28 mouse cellular contexts compared by ENCODE assay signal in genomic region chr6:36174514-36174913, GRCm38 (mm10).
"Had no signal": no experiment of that assay in that cellular context is flagged by ENCODE, and none has a peak within 500 bp of the region (broad histone marks: within the 10 kb centered on the region; RNA-seq: fewer than 3 reads in every experiment).

No protein-coding gene starts in this region.

- H3K4me3 ChIP-seq: embryonic facial prominence, embryonic 10.5 days; embryonic facial prominence, embryonic 12.5 days; embryonic facial prominence, embryonic 13.5 days; embryonic facial prominence, embryonic 15.5 days; erythroblast, embryonic 14.5 days; forebrain, embryonic 10.5 days; forebrain, embryonic 12.5 days; forebrain, embryonic 13.5 days; forebrain, embryonic 15.5 days; gastrocnemius, adult 2 months had no signal

- H3K4me1 ChIP-seq: embryonic facial prominence, embryonic 10.5 days; embryonic facial prominence, embryonic 12.5 days; embryonic facial prominence, embryonic 13.5 days; embryonic facial prominence, embryonic 15.5 days; forebrain, embryonic 12.5 days; forebrain, embryonic 13.5 days; forebrain, embryonic 15.5 days had no signal

- H3K27me3 ChIP-seq: embryonic facial prominence, embryonic 12.5 days; embryonic facial prominence, embryonic 13.5 days; embryonic facial prominence, embryonic 15.5 days; forebrain, embryonic 12.5 days; forebrain, embryonic 13.5 days; forebrain, embryonic 15.5 days had no signal

- H3K9ac ChIP-seq: embryonic facial prominence, embryonic 12.5 days; embryonic facial prominence, embryonic 13.5 days; embryonic facial prominence, embryonic 15.5 days; forebrain, embryonic 12.5 days; forebrain, embryonic 13.5 days; forebrain, embryonic 15.5 days; forebrain, postnatal 0 days had no signal

- DNase-seq: cerebellum, adult 2 months; cerebellum, adult 8-10 months; cerebellum, adult 9-10 months; cerebellum, adult 9-11 months; cerebellum, postnatal 10 days; cerebellum, postnatal 14 days; cerebellum, postnatal 25 days; cerebellum, postnatal 36 days; embryo, embryonic 11 days; forebrain, postnatal 0 days; gastrocnemius, adult 2 months; gastrocnemius, postnatal 10 days; gastrocnemius, postnatal 14 days; gastrocnemius, postnatal 25 days; gastrocnemius, postnatal 36 days; heart, adult 11 months; heart, adult 18-20 months had no signal

- H3K9me3 ChIP-seq: embryonic facial prominence, embryonic 10.5 days; embryonic facial prominence, embryonic 12.5 days; embryonic facial prominence, embryonic 13.5 days; embryonic facial prominence, embryonic 15.5 days; forebrain, embryonic 10.5 days; forebrain, embryonic 12.5 days; forebrain, embryonic 13.5 days; forebrain, embryonic 15.5 days had no signal

- H3K4me2 ChIP-seq: embryonic facial prominence, embryonic 12.5 days; embryonic facial prominence, embryonic 13.5 days; embryonic facial prominence, embryonic 15.5 days; forebrain, embryonic 12.5 days; forebrain, embryonic 13.5 days; forebrain, embryonic 15.5 days had no signal

- H3K36me3 ChIP-seq: embryonic facial prominence, embryonic 10.5 days; embryonic facial prominence, embryonic 12.5 days; embryonic facial prominence, embryonic 13.5 days; embryonic facial prominence, embryonic 15.5 days; forebrain, embryonic 10.5 days; forebrain, embryonic 12.5 days; forebrain, embryonic 15.5 days had no signal

- ATAC-seq: forebrain, embryonic 13.5 days; forebrain, embryonic 14.5 days; forebrain, embryonic 15.5 days; forebrain, embryonic 16.5 days; forebrain, postnatal 0 days had no signal

- H3K27ac ChIP-seq: embryonic facial prominence, embryonic 10.5 days; embryonic facial prominence, embryonic 12.5 days; embryonic facial prominence, embryonic 13.5 days; embryonic facial prominence, embryonic 15.5 days; forebrain, embryonic 10.5 days; forebrain, embryonic 12.5 days; forebrain, embryonic 13.5 days; forebrain, embryonic 15.5 days; gastrocnemius, adult 2 months had no signal
